Mouse (Mus musculus) CD4-positive naive resting alpha-beta T cell, adult 76 days (primary cell): Measurements from ENCODE around the gene Gpr1. TPM values are rescaled to one million over a fixed set of nuclear protein-coding genes. Genes with fewer than 3 reads are reported as not detected.

Source experiments
- total RNA-seq: library from RNA; stranded (reverse); gene quantifications from one replicate; pipeline ENCODE4 v1.2.4, GENCODE M21; 2023

Gene Gpr1
- not detected for total RNA-seq

DNA sequence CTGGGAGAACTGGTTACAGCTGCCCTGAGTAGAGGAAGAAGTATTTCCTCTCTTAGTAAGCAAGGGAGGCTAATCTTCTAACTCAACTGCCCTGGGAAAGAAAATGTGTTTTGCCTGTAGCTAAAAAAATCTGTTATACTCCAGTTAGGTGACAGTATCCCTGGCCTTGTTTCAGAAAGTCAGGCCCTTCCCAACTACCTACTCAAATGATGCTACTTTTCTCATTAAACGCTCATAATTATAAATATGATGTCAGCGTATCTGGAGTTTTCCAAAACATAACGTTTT is at the start of gene Gpr1:
TSS of gene Gpr1 (minus strand) at position 273 of the 288 bp plus-strand sequence.

DNA sequence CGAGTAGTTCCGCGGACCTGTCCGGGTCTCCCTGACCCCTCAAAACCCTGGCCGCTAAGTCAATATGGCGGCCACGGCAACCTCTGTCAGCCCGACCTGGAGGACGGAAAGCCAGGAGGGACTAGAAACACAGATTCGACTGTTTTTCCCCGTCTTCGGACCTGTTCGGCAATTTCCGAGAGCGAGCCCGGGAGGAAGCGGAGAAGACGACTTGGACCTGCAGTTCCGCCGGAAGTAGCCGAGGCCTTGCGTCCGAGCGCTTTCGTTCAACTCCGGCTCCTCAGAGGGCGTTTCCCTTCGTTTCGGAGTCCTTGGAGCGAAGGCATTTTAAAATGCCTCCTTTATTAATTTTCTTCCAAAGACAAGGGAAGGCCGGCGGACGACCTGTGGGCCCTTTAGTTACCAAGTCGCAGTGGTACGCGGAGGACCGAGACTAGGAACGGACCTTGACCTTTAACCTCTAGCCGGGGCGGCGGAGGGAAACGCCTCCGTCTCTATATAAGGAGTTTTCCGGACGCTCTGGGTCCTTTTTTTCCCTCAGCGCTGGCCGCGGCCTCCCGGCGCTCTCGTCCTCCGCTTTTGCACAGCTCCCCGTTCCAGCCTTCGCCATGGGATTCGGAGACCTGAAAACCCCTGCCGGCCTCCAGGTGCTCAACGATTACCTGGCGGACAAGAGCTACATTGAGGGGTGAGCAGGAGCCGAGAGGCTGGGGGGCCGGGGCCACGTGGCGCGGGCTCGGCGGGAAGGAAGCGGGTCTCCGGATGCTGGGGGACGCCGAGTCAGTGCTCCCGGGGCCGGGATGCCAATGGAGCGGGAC is 37.5 kb downstream of the Gpr1 start, which contains the start of the genes Eef1b2 and Ndufs1:
TSS of gene Eef1b2 (plus strand) at position 222 of the 818 bp plus-strand sequence.
TSS of gene Ndufs1 (minus strand) at position 230 of the 818 bp plus-strand sequence.

Other genes with a start within 250 kb of the Gpr1 start
- gene Ino80d, start 99.9 kb downstream of the Gpr1 start, total RNA-seq, result 76.3 TPM
- gene Eef1b2, start 37.7 kb downstream of the Gpr1 start, total RNA-seq, result 1,689 TPM
- 74.2 TPM for gene Ndufs1, start 37.7 kb downstream of the Gpr1 start, total RNA-seq
- gene Zdbf2, start 58.7 kb upstream of the Gpr1 start, total RNA-seq, result not detected
- gene Adam23, start 231.3 kb upstream of the Gpr1 start, total RNA-seq, result 1.3 TPM